8 mouse cellular contexts compared by ENCODE assay signal in the genomic region with DNA sequence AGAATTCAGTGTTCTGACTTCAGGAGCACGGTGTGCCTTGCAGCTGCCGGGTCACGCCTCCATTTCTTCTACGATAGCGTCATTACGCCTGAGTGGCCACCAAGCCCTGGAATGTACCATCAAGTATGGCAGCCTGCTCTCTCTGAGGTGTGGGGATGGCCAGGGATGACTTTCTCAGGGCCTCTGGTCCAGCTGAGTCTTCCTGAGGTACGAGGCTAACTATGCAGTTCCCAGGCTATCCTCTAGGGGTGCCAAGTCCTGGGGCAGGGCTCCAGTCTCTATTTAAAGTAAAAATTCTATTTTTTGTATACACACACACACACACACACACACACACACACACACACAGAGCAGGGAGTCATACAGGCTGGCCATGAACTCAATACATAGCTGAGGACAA. TPM values are rescaled to one million over a fixed set of nuclear protein-coding genes. Genes with fewer than 3 reads are reported as not detected.
DNase-seq lines count a peak whose midpoint lies in the region; ATAC-seq and TF ChIP-seq lines count a peak whose summit lies in the region.
"Had no signal": no experiment of that assay in that cellular context is flagged by ENCODE, and none has a peak within 500 bp of the region (broad histone marks: within the 10 kb centered on the region; RNA-seq: fewer than 3 reads in every experiment).

No protein-coding gene starts in this region.

- H3K27ac ChIP-seq in layer of hippocampus, adult 2 months, result no peak overlapping the region

- DNase-seq in layer of hippocampus, adult 2 months (ENCODE audit: low spot score in 2 of 2), result no peak
- no peak for DNase-seq in layer of hippocampus, postnatal 25 days (ENCODE audit: extremely low spot score in 1 of 2, low spot score in 1 of 2)
- DNase-seq in CD4-positive helper T cell, adult 2 months (ENCODE audit: low read depth, low spot score), result peak; percentile 31
- peak; percentile 40 for DNase-seq in G1E (ENCODE audit: low spot score)
- peak; percentile 58 for DNase-seq in induced T-regulatory cell, adult 2 months (ENCODE audit: low read depth)
- no peak for DNase-seq in ovary, postnatal 14 days (ENCODE audit: low spot score)
- no peak for DNase-seq in c-Kit-positive CD71-positive TER-119-positive erythroid progenitor cells, embryonic 14.5 days (ENCODE audit: low spot score)
- DNase-seq: gastrocnemius, postnatal 25 days had no signal

- H3K36me3 ChIP-seq in G1E (replicated peaks), result peaks cover 28% of the 10 kb centered on the region

- peak; percentile 43; the same call in 1 of the 2 replicates for ATAC-seq in G1E (ENCODE audit: extremely low read depth, insufficient number of reproducible peaks, low FRiP score, poor library complexity, severe bottlenecking)

- no peaks in the 10 kb centered on the region for H3K9me3 ChIP-seq in G1E (replicated peaks)

- peak; percentile 62 for TF ChIP-seq CTCF in layer of hippocampus, adult 2 months (conservative IDR thresholded peaks at IDR 0.05)
- TF ChIP-seq CTCF in G1E (IDR thresholded peaks at IDR 0.05; ENCODE audit: low read depth, low read length), result peak; percentile 65

- H3K27me3 ChIP-seq in G1E (ENCODE audit: insufficient read depth, low read length), result peaks cover 8% of the 10 kb centered on the region

- 0 out of 2 replicates have a peak, but pooled peaks cover 2% of the 10 kb centered on the region for H3K4me1 ChIP-seq in G1E (ENCODE audit: insufficient read depth, low read depth, low read length)

- H3K4me3 ChIP-seq in layer of hippocampus, adult 2 months, result no peak overlapping the region
- no peak overlapping the region for H3K4me3 ChIP-seq in G1E (ENCODE audit: low read depth, low read length)

RNA-seq across cellular contexts. Expression of gene Nenf, which starts 12.4 kb away (rescaled TPM):
- total RNA-seq in layer of hippocampus, adult 2 months (2021), result 10 to 100 TPM; 61.5 to 70.8 TPM
- total RNA-seq in layer of hippocampus, postnatal 25 days (2021), result 10 to 100 TPM; 64.0 to 69.1 TPM
- total RNA-seq in G1E (2014; fragmentation: Nextera tagmentation), result 50.9 and 65.1 TPM in 2 replicates
- 24.7 and 34.0 TPM in 2 replicates for total RNA-seq in G1E (2017)
- polyA plus RNA-seq in G1E (2012), result 52.0 and 60.8 TPM in 2 replicates

RNA-seq across cellular contexts. Expression of gene Tmem206, which starts 20.1 kb away (rescaled TPM):
- 1 to 10 TPM; 8.0 to 8.7 TPM for total RNA-seq in layer of hippocampus, adult 2 months (2021)
- 1 to 10 TPM; 8.7 to 9.6 TPM for total RNA-seq in layer of hippocampus, postnatal 25 days (2021)
- total RNA-seq in G1E (2014; fragmentation: Nextera tagmentation), result 18.8 and 22.6 TPM in 2 replicates
- total RNA-seq in G1E (2017), result 8.0 and 9.2 TPM in 2 replicates
- 3.4 and 3.7 TPM in 2 replicates for polyA plus RNA-seq in G1E (2012)

Comparison
In these comparisons a context has a peak if more than half of its experiments do, and no peak if none do; other contexts are left out.
1. DNase-seq: peak in CD4-positive helper T cell, adult 2 months (single experiment), G1E (single experiment) and induced T-regulatory cell, adult 2 months (single experiment); none in layer of hippocampus, adult 2 months (0 of 2), layer of hippocampus, postnatal 25 days (0 of 2), ovary, postnatal 14 days (single experiment) and c-Kit-positive CD71-positive TER-119-positive erythroid progenitor cells, embryonic 14.5 days (single experiment).